Mouse (Mus musculus): ENCODE measurements at regions not wholly inside any gene's neighbourhood (a gene's known extent, or its start where the extent isn't known, plus 50 kb on each side); places are given as distances from the start of the nearest gene placed in this dataset.

DNA sequence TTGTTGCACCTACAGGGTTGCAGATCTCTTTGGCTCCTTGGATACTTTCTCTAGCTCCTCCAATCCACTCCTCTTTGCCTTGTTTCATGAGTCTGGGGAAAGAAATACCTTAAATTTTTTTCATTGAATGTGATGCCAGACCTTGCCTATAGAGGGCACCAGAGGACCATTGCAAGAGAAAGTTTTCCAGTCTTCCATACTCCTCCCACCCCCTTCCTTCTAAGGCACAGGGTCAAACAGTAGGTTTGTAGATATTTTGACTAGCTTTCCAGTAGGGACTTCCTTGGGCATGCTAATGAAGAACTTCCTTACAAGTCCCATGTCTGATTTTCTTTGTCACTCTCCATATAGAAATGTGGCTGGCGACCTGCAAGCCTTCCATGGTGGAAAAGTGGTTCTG, 379.3 kb upstream of the Fam98a start:
- no peak overlapping the region for H3K4me3 ChIP-seq (ENCODE audit: insufficient read depth, low read depth, low read length)
- no peaks in the 10 kb centered on the region for H3K4me1 ChIP-seq (ENCODE audit: control insufficient read depth, insufficient read depth, insufficient read length, low read length)
- no peak overlapping the region for H3K27ac ChIP-seq (replicated peaks; ENCODE audit: low read depth, low read length)

DNA sequence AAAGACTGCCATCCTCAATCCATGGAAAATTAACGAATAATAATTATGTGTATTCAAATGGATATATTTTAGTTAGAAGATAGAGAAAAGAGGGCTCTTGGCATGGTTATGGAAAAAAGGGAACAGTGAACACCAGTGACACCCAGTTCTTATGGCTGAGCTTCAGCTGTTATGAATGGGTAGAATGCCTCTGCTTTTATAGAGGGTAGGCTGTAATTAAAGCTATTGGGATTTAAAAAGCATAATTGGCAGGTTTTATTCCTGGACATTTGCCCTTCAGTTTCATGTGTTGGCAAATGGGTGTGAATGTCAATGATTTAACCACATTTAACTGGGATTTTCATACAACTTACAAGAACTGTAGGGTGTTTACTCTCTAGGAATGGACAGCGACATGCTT, 368.5 kb upstream of the Fam98a start:
- Histone ChIP-seq H3K4me3 (ENCODE audit: insufficient read depth, low read depth, low read length) (no peak overlapping the region), H3K4me1 (ENCODE audit: control insufficient read depth, insufficient read depth, insufficient read length, low read length) (peaks cover 3% of the 10 kb centered on the region), H3K27ac (replicated peaks; ENCODE audit: low read depth, low read length) (no peak overlapping the region)

DNA sequence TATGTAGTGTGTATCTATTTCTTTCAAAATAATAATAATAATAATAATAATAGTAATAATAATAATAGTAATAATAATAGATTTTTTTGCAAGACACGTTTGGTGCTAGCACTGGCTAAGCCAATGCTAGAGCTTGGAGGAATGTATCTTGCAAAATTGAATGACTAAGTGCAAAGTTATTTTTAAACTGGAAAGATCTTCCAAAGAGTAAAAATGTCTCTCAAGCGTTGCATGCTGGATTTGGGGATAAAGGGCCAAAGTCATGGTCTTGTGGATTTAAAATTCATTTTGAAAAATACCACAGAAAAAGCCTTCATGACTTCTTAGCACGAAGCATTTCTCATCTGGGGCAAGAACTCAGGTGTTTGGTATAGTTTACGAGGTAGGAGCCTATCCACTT, 365.3 kb upstream of the Fam98a start:
- H3K27ac ChIP-seq (replicated peaks; ENCODE audit: low read depth, low read length), result peak overlapping the region; percentile 59
- H3K4me3 ChIP-seq (ENCODE audit: insufficient read depth, low read depth, low read length), result no peak overlapping the region
- peaks cover 3% of the 10 kb centered on the region for H3K4me1 ChIP-seq (ENCODE audit: control insufficient read depth, insufficient read depth, insufficient read length, low read length)

DNA sequence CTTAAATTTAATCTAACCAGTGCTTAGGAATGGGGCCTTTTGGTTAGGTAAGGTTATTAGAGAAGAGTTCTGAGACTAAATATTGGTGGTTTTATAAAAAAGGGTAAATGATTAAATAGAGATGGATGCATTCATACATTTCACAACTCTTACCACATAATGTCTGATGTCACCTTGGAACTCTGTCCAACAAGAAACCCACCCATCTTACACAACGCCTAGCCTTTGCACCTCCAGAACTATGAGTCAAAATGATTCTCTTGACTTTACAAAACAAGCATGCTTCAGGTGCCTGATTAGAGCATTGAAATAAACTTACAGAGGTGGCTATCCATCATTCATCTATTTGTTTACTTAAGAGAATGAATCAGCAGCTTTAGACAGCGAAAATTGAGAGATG, 364.8 kb upstream of the Fam98a start:
- H3K4me3 ChIP-seq (ENCODE audit: insufficient read depth, low read depth, low read length), result no peak overlapping the region
- no peak overlapping the region for H3K27ac ChIP-seq (replicated peaks; ENCODE audit: low read depth, low read length)
- H3K4me1 ChIP-seq (ENCODE audit: control insufficient read depth, insufficient read depth, insufficient read length, low read length), result peaks cover 3% of the 10 kb centered on the region

DNA sequence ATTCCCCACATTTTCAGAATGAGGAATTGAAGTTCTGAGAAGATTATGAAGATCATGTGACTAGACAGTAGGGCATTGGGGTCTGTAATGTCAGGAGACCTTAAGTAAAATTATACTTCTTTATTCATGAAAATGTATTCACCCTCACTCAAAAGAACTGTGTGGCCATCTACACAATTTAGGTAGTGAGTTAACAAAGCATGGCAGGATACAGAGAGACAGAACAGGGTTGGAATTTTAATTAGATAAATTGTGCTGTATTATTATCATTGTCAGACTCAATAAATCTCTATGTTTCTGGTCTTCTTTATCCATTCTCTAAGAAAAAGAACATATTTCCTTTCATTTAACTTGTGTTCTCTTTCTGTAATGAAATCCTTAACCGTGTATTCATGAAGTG, 363.5 kb upstream of the Fam98a start:
- Histone ChIP-seq H3K4me3 (ENCODE audit: insufficient read depth, low read depth, low read length) (no peak overlapping the region), H3K27ac (replicated peaks; ENCODE audit: low read depth, low read length) (no peak overlapping the region), H3K4me1 (ENCODE audit: control insufficient read depth, insufficient read depth, insufficient read length, low read length) (peaks cover 3% of the 10 kb centered on the region)

DNA sequence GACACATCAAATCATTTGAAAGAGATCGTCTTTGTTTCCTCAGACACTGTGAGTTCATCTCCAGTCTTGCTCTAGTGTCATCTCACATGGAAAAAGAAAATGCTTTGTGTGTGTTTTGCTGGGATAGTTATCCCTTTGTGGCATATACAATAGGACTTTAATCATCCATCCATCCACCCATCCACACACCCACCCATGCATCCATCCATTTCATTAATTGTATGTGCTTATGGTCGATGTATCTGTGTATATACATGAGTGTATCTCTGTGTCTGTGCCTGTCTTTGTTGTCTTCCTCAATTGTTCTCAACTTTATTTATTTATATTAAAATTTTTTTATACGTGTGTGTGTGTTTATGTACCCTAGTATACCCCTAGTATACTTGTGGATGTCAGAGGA, 355.3 kb upstream of the Fam98a start:
- Histone ChIP-seq H3K27ac (replicated peaks; ENCODE audit: low read depth, low read length) (no peak overlapping the region), H3K4me1 (ENCODE audit: control insufficient read depth, insufficient read depth, insufficient read length, low read length) (no peaks in the 10 kb centered on the region), H3K4me3 (ENCODE audit: insufficient read depth, low read depth, low read length) (no peak overlapping the region)

DNA sequence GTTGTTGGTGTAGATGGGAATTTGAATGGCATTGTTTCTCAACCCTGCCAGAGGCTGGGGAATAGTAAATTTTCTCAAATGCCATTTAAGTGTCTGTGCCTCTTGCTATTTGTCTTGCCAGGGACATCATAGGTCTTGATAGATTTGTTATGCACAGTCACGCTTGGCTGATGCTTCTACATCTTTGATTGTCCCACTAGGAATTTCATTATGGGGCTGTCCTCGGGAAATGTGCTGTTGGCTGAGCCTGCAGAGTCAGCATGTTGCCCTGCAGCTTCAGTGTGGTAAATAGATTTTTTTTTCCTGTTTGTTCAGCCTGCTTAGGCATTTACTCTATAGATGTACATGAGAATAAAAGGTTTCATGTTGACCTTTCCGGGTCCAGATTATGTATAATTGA, 354.9 kb upstream of the Fam98a start:
- Histone ChIP-seq H3K4me3 (ENCODE audit: insufficient read depth, low read depth, low read length) (no peak overlapping the region), H3K4me1 (ENCODE audit: control insufficient read depth, insufficient read depth, insufficient read length, low read length) (no peaks in the 10 kb centered on the region)

DNA sequence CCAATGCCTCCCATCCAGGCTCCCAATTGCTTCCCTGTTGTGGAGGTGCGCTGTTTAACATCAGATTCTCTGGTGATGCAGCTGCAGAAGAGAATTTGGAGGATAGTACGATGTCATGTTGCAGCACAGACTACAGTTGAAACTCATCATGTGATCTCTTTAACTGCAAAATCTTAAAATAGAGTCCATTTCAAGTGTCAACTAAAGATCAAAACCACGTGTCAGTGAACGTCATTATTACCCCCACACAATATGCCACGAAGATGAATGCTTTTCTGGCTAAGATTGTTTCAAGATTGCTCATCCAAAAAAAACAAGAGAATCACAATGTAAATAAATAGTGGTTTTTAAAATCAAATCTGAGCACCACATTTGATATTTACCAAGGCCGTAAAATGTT, 343.7 kb upstream of the Fam98a start:
- Histone ChIP-seq H3K27ac (replicated peaks; ENCODE audit: low read depth, low read length) (no peak overlapping the region), H3K4me1 (ENCODE audit: control insufficient read depth, insufficient read depth, insufficient read length, low read length) (peaks cover 2% of the 10 kb centered on the region), H3K4me3 (ENCODE audit: insufficient read depth, low read depth, low read length) (no peak overlapping the region)

More for the DNA sequence above, 354.9 kb upstream of the Fam98a start:
- H3K27ac ChIP-seq (replicated peaks; ENCODE audit: low read depth, low read length), result no peak overlapping the region

DNA sequence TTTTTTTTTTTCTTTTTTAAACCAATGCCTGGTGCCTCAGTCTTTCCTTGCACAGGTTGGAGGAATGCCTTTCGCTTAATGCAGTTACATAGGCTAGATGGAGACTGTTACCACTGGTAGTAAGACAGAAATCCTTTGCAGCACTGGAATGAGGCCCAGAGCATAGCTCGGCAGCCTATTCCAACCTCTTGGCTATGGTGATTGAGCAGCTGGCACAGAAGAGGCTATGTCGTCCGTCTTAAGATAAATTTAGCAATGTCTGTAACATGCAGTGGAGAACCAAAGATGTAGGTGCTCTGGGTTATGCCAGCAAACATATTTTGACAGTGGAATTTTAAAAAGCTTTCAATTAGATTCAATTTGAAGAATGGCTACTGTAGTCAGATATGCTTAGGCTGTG, 343.2 kb upstream of the Fam98a start:
- Histone ChIP-seq H3K27ac (replicated peaks; ENCODE audit: low read depth, low read length) (no peak overlapping the region), H3K4me1 (ENCODE audit: control insufficient read depth, insufficient read depth, insufficient read length, low read length) (peaks cover 2% of the 10 kb centered on the region), H3K4me3 (ENCODE audit: insufficient read depth, low read depth, low read length) (no peak overlapping the region)

DNA sequence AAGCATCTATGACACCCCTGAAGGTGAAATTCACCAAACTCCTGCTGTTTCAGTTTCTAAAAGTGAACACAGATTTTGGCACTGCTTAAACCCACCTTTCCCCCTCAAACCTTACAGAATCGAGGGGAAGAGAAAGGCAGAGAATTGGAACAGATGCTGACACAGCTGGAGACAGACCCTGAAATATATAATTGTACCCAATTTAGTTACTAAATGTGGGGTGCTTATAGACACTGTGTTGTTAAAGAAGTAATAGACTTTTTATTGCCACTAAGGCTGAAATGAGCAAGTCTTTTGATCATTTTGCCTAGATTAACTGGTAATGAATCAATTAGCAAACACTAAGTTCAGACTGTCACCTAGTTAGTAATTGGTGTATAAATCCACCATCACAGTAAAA, 341.8 kb upstream of the Fam98a start:
- Histone ChIP-seq H3K4me1 (ENCODE audit: control insufficient read depth, insufficient read depth, insufficient read length, low read length) (peaks cover 2% of the 10 kb centered on the region), H3K4me3 (ENCODE audit: insufficient read depth, low read depth, low read length) (no peak overlapping the region), H3K27ac (replicated peaks; ENCODE audit: low read depth, low read length) (no peak overlapping the region)

DNA sequence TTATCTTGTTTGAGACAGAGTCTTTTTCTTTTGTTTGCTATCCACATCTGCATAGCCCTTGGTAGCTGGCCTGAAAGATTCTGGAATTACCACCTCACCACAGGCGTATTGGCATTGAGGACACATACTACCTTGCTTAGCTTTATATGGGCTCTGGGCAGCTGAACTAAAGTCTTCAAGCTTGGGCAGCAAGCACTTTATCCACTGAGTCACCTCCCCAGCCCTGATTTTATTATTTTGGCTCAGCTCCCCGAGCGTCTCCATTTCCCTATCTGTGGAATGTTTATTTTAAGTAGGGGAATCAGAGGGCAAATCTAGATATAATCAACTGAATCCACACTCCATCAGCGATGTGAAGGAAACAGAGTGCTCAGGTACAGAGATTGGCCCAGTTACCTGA, 340.4 kb upstream of the Fam98a start:
- Histone ChIP-seq H3K4me3 (ENCODE audit: insufficient read depth, low read depth, low read length) (no peak overlapping the region), H3K4me1 (ENCODE audit: control insufficient read depth, insufficient read depth, insufficient read length, low read length) (peaks cover 2% of the 10 kb centered on the region), H3K27ac (replicated peaks; ENCODE audit: low read depth, low read length) (no peak overlapping the region)

DNA sequence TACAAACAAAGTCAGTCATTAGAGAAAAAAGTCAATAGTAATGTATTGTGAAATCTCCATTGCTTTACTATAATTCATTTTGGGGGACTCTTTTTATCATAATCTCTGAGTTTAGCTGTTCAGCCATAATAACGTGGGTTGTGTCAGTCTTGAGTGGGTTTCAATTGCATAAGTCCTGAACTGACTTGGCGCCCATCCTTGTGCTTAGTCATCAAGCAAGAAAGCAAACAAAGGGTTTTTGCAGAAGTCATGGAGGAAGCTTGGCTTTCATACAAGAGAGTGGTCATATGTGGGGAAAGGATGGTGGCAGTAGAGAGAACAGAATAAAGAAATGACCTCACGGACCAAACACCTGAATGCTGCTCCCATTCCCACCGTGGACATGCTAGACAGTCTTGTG, 339.8 kb upstream of the Fam98a start:
- peaks cover 2% of the 10 kb centered on the region for H3K4me1 ChIP-seq (ENCODE audit: control insufficient read depth, insufficient read depth, insufficient read length, low read length)
- H3K27ac ChIP-seq (replicated peaks; ENCODE audit: low read depth, low read length), result no peak overlapping the region
- no peak overlapping the region for H3K4me3 ChIP-seq (ENCODE audit: insufficient read depth, low read depth, low read length)

DNA sequence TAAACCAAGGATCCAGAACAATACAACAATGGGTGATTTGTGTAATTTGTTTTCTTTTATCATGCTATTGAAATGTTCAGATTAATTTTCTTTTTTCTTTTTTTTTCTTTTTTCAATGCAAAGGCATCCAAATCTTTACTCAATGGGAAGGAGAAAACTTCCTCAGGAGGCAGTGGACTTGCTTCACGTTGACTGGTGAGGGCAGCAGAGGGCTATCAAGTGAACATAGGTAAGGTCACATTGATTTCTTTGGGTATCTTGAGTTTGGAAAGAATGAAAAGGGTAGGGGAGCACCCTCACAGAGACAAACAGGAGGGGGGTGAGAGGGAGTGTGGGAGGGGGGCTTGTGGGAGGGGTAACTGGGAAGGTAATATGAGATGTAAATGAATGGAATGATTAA, 326.1 kb upstream of the Fam98a start:
- H3K27ac ChIP-seq (replicated peaks; ENCODE audit: low read depth, low read length), result no peak overlapping the region
- H3K4me3 ChIP-seq (ENCODE audit: insufficient read depth, low read depth, low read length), result no peak overlapping the region
- H3K4me1 ChIP-seq (ENCODE audit: control insufficient read depth, insufficient read depth, insufficient read length, low read length), result no peaks in the 10 kb centered on the region

DNA sequence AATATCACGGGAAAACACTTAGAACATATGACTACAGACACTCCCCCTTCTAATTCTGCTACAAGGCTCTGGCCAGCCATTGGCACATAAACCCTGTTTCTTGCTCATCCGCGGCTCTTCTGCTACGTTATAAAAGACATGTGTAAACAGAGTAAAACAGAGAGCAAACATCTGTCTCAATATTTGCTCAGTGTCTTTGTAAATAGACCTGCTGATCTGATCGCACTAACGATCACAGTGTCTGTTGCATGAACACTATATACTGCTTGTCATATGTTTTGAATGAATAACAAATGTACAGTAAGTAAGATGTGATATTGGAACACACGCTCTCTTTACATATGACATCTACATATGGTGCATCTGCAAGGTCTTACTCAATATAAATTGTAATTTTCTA, 325.1 kb upstream of the Fam98a start:
- H3K4me1 ChIP-seq (ENCODE audit: control insufficient read depth, insufficient read depth, insufficient read length, low read length), result no peaks in the 10 kb centered on the region
- no peak overlapping the region for H3K4me3 ChIP-seq (ENCODE audit: insufficient read depth, low read depth, low read length)
- no peak overlapping the region for H3K27ac ChIP-seq (replicated peaks; ENCODE audit: low read depth, low read length)

DNA sequence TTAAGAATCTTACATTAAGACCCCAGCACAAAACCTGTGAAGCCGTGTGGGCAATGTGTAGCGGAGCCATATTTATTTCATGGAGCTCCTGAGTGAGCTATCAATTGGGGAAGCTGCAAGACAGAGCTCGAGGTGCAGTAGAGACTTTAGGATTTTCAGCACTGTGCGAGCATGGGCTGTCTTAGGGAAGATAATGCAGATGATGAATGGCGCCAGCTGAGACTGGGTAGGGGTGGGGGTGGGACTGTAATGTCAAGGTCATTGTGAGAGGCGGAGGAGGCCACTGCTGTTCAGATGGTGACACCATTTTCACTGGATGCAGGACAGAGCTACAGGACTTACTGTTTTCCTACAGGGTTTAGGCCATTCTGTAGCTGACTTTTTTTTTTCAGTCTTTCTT, 322.8 kb upstream of the Fam98a start:
- Histone ChIP-seq H3K4me3 (ENCODE audit: insufficient read depth, low read depth, low read length) (no peak overlapping the region), H3K27ac (replicated peaks; ENCODE audit: low read depth, low read length) (no peak overlapping the region), H3K4me1 (ENCODE audit: control insufficient read depth, insufficient read depth, insufficient read length, low read length) (no peaks in the 10 kb centered on the region)

DNA sequence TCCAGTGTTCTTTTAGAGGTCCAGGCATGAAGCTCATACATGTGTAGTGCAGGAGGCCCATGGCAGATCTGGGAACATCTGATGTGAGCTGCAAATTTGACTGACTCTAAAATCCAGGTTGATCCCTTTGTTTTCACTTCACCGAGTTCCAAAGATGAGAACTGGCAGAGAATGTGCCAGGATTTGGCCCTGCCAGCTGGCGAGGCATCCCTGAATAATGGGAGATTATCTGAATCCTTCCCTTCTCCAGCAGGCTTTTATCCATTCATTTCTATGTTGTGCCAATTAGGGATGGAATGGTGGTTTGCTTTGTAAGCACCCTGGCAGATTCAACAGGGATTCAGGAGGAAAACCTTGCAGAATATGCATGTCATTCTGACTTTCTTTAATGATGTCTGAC, 318.7 kb upstream of the Fam98a start:
- no peaks in the 10 kb centered on the region for H3K4me1 ChIP-seq (ENCODE audit: control insufficient read depth, insufficient read depth, insufficient read length, low read length)
- H3K4me3 ChIP-seq (ENCODE audit: insufficient read depth, low read depth, low read length), result no peak overlapping the region
- H3K27ac ChIP-seq (replicated peaks; ENCODE audit: low read depth, low read length), result no peak overlapping the region

DNA sequence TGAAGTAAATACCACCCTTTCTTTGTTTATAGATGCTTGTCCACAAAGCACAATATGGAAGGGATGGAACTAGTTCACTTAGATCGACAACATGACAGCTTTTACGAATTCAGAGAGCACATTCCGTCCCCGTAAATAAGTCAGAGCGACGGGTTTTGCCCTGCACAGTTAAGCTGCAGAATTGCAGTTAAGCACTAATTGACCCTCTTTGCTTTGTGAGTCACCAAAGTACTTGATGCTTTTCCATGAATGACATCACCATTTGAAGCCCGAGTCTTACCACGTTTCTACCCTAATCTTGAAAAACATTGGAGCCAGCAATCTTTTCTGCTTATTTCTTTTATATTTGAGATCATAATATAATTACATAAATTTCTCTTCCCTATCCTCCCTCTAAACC, 305.3 kb upstream of the Fam98a start:
- Histone ChIP-seq H3K4me3 (ENCODE audit: insufficient read depth, low read depth, low read length) (no peak overlapping the region), H3K27ac (replicated peaks; ENCODE audit: low read depth, low read length) (no peak overlapping the region), H3K4me1 (ENCODE audit: control insufficient read depth, insufficient read depth, insufficient read length, low read length) (no peaks in the 10 kb centered on the region)
